Mouse (Mus musculus) layer of hippocampus, postnatal 10 days (tissue): ENCODE measurements at regions not wholly inside any gene's neighbourhood (a gene's known extent, or its start where the extent isn't known, plus 50 kb on each side); places are given as distances from the start of the nearest gene placed in this dataset.

Source experiments
- DNase-seq, 2 experiments: peaks; one replicate each; pipeline ENCODE4 v3.0.0; 2021; ENCODE audit warnings: low spot score in 2 of 2

DNA sequence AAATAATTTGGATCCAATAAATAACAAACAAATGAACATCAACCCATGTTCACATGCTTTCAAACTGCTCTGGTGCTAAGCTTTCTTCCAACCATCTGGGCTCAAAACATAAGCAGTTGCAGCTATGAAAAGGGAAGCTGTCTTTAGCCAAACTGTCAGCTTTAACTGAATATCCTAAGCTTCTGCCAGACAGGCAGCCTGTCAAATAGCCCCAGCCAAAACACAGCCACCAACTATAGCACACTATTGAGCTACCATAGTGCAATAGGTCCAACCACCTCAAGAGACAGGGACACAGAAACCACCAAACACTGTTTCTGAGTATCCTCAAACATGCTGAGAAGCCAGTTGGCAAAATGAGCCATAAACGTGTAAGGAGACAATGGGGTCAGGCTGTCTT lies 64.9 kb downstream of the Mucl2 start:
- DNase-seq: peak; percentile 12 to 22
